Mouse (Mus musculus) layer of hippocampus, postnatal 25 days (tissue): ENCODE measurements at regions not wholly inside any gene's neighbourhood (a gene's known extent, or its start where the extent isn't known, plus 50 kb on each side); places are given as distances from the start of the nearest gene placed in this dataset.
"Not testable (repeated sequence)": the region's sequence is repeated elsewhere in the genome, so short reads cannot be mapped to it uniquely, and the experiment has no call there.

Experiments
- DNase-seq, 2 experiments: peaks; one replicate each; pipeline ENCODE4 v3.0.0; 2022; ENCODE audit warnings: mixed read lengths in 2 of 2, low spot score in 1 of 2; ENCODE audit errors: extremely low spot score in 1 of 2

- DNase-seq: no peak
Observed at GRCm38 (mm10) chrX:50675356-50675755, 165.5 kb upstream of the Stk26 start.

DNA sequence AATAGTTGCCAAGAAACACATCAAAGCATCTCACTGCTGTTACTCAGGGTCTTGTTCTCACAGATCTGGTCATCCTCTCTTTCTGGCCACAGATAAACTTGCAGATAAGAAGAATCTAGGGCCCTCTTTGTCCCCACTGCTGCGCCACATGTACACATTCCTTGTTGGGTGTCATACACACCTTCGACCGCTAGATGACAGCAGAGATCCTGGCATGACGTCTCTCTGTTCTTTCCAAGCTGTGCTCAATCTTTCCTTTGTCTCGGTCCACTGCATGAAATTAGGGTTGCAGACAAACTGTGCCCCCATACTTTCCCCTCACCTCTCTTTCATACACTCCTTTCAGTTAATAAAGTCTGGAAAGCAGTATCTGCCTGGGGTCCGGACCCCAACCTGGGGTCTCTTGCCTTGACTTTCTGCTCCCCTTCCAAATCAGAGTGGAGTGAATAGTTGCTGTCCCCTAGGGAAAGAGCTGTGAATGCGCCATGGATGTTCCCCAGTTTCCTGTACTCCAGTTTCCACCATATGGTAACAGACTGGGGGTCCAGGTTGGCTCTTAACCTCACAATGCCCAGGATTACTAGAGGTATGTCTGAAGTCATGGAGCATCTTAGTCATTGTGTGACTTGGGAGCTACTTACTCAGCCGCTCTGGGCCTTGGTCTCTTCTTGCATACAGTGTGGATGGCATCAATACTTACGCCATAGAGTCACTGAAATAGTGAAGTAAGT lies 182.8 kb upstream of the Stk26 start:
- peak; percentile 34 to 68 for DNase-seq

DNA sequence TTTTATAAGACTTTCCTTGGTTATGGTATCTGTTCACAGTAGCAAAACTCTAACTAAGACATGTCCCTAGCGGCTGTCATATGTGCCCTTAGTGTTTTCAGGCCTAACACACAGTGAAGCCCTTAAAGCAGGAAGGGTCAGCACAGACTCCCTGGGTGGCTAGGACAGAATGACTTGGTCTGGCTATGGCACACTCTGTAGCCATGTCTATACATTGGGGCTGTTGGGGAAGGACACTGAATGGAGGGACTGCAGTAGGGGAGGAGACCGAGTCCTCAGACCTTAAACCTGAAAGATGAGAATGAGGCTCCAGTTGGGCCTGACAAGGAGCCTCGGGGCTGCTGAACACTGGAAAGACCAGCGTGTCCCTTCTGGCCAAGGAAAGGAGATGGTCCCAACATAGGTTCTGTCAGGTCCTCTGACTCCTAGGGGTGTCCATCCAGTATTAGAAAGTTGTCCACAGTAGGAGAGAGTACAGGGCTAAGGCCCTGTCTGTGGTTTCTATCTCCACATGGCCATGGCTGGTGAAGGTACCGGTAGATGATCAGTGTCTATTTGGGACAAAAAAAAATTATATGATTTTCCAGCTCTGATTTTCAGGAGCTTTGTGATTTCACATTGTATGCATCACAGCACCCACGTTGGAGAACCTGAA lies 183.5 kb upstream of the Stk26 start:
- DNase-seq: no peak

DNA sequence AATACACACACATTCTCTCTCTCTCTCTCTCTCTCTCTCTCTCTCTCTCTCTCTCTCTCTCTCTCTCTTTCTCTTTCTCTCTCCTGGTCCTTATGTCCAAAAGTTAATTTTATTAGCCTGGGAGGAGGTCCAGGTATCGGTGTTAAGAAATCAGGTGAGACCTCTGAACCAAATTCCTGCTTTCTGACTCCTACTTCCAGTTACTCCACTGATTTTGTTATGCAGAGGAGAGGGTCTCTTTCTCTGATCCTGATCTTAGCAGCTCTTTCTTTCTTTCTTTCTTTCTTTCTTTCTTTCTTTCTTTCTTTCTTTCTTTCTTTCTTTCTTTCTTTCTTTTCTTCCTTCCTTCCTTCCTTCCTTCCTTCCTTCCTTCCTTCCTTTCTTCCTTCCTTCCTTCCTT lies 185.5 kb upstream of the Stk26 start:
- DNase-seq: not testable (repeated sequence)

GRCm38 (mm10) chrX:50641347-50641746 lies 199.5 kb upstream of the Stk26 start:
- DNase-seq: no peak

DNA sequence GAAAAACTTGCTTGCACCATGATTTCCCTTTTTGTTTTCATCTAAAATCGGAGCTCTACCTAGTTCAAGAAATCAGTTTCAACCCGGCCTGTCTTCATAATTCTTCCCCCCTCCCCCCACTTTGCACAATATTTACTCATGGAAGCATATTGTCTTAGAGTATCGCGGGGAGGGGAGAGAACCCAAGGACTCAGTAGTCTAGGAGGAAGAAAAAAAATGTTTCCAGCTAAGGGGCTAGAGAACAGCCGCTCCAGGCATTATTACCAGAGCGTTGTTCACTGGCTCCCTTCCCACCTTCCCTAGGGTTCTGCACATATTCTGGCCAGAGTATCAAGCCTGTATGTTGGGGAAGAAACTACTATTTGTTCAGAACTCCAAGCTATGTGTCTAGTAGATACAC lies 205.2 kb upstream of the Stk26 start:
- no peak for DNase-seq

DNA sequence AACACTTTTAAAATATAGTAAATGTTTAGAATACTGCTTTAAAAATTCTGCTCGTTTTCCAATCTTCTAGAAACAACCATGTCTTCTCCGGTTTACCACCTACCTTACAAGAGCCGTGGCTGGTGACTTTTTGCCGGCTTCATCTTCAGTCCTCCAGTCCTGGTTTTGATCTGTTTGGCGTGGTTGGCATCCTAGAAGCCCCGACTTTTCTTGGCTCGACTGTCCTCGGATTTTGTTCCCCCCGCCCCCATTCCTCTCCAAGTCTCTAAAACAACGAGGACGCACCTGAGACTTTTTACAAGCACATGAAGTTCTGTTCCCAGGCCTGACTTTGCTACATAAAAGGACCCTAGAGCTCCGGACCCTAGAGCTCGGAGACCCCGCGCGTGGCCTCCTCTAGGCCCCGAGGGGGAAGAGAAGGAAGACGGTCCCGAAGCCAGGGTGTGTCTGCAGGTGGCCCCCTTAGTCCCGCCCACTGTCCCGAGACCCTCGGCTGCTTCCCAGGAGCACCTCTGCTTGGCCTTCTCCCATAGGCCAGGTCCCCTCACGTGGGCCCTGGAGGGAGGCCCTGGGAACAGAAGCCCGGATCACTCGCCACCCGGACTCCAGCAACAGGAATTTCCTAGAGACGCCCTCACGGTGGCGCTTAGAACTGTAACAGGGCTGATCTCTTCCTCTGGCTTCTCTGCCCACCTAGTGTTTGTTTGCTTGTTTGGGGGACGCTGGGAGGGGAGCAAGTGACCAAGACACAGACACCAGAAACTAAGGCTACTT lies 205.8 kb upstream of the Stk26 start:
- peak; percentile 42 to 57 for DNase-seq

- DNase-seq: no peak
Observed at GRCm38 (mm10) chrX:50632536-50632935, 204.2 kb upstream of the Olfr1324 start.

DNA sequence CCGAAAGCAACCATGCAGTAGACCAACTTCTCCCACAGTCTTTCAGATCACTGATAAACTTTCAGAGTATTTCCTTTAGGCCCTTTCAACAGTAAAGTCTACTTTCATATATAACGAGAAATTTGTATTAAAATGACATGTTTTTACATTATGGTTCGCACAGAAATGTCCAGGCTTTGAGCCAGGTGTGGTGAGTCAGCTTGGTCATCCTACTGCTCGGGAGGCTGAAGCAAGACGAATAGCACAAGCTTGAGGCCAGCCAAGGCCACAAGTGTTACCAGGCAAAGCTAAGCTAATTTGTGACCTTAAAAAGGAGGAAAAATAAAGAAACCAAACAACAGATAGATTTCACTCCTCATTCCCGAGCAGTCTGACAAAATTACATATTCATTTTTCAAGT lies 197.0 kb upstream of the Olfr1324 start:
- no peak for DNase-seq

- peak; percentile 73 to 88 for DNase-seq
Observed at GRCm38 (mm10) chrX:50622984-50623455, 194.7 kb upstream of the Olfr1324 start.

- DNase-seq: peak in 1 of 2 experiments; percentile 44
Observed at GRCm38 (mm10) chrX:50620909-50621308, 192.6 kb upstream of the Olfr1324 start.

- peak; percentile 75 to 89 for DNase-seq
Observed at GRCm38 (mm10) chrX:50619919-50620318, 191.6 kb upstream of the Olfr1324 start.

DNA sequence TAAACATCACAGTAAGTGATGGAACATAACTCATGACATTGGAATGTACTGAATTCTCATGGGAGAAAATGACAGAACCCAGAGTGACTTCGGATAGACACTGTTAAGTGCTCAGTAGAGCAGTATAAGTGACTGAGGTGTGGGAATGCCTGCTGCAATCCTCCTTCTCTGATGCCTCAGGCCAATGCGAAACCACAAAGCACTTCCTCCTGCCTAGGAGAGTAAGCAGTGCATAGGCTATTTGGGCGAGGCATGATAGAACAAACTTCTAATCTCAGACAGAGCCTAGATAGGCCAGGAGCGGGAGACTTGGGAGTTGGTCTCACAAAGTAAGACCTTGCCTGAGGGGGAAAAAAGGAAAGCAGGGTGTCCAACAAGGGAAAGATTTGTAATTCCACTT lies 190.6 kb upstream of the Olfr1324 start:
- DNase-seq: no peak

GRCm38 (mm10) chrX:50616920-50617319 lies 188.6 kb upstream of the Olfr1324 start:
- DNase-seq: peak; percentile 86 to 91

GRCm38 (mm10) chrX:50614874-50615273 lies 186.6 kb upstream of the Olfr1324 start:
- peak; percentile 64 to 82 for DNase-seq

- DNase-seq: peak; percentile 68 to 70
Observed at GRCm38 (mm10) chrX:50614367-50614766, 186.1 kb upstream of the Olfr1324 start.

- peak; percentile 80 to 82 for DNase-seq
Observed at GRCm38 (mm10) chrX:50611765-50612591, 183.7 kb upstream of the Olfr1324 start.

DNA sequence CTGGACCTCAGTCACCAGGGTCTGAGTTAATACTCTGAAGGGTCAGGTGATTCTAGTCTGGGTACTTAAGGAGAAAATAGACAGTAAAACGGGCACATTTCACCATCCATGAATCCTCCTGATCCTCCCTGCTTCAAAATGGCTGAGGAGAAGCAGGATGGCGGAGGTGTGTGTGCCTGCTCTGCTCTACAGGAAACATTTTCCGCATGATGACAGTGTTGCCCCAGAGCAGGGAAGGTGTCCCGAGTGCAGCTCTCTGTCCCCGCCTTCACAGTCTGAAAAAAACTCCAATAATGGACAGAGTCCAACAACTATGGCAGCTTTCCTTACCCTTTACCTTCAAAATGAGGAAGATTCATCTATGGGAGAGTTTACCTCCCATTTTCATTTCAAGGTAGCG lies 179.8 kb upstream of the Olfr1324 start:
- not testable (repeated sequence) for DNase-seq

- peak; percentile 80 to 83 for DNase-seq
Observed at GRCm38 (mm10) chrX:50607636-50608035, 179.3 kb upstream of the Olfr1324 start.

GRCm38 (mm10) chrX:50605517-50605916 lies 177.2 kb upstream of the Olfr1324 start:
- DNase-seq: peak; percentile 56 to 78
